Mouse (Mus musculus): ENCODE results near the gene Paqr8. TPM values are rescaled to one million over a fixed set of nuclear protein-coding genes. Genes with fewer than 3 reads are reported as not detected.

Gene Paqr8
- total and polyA plus RNA-seq, 3 experiments, result 0.38 to 1.3 (median 1.1) TPM

DNA sequence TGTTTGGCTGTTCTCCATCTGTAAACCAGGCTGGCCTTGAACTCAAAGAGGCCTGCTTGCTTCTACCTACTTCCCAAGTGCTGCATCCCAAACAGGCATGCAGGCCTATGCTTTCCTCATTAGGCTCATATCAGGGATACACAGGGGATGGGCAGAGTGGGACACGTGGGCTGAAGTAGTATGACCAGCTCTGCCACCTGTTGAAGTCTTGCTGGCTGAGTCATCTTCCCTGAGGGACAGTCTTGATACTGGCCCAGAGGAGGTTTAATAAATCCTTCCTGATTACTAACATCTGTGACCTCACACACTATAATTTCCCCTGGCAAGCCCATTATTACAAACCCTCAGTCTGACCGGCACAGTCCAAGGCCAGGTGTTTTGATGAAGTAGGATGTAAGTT lies 19.5 kb upstream of the Paqr8 start:
- H3K79me2 ChIP-seq (replicated peaks; ENCODE audit: control insufficient read depth, extremely low read depth, insufficient read depth, poor library complexity, severe bottlenecking), result no peaks in the 10 kb centered on the region
- TF ChIP-seq MXI1 (IDR thresholded peaks at IDR 0.05; ENCODE audit: low read depth, low read length), result no peak
- TF ChIP-seq RCOR1 (conservative IDR thresholded peaks at IDR 0.05; ENCODE audit: low read depth, low read length), result no peak
- no peak for TF ChIP-seq MEF2A (IDR thresholded peaks at IDR 0.05; ENCODE audit: borderline replicate concordance, low read depth, low read length)
- no peak for TF ChIP-seq BHLHE40 (IDR thresholded peaks at IDR 0.05; ENCODE audit: low read depth, low read length)
- no peak for TF ChIP-seq NELFE (IDR thresholded peaks at IDR 0.05; ENCODE audit: low read depth, low read length)
- no peak for TF ChIP-seq NRF1 (IDR thresholded peaks at IDR 0.05; ENCODE audit: low read depth, low read length)
- no peak for TF ChIP-seq HCFC1 (IDR thresholded peaks at IDR 0.05; ENCODE audit: low read depth, low read length)
- no peak for TF ChIP-seq POLR2A (IDR thresholded peaks at IDR 0.05; ENCODE audit: low read depth, low read length)
- no peak for TF ChIP-seq ZKSCAN1 (IDR thresholded peaks at IDR 0.05; ENCODE audit: borderline replicate concordance, low read depth, low read length)
- no peak for TF ChIP-seq JUN (IDR thresholded peaks at IDR 0.05; ENCODE audit: insufficient read depth, low read depth, low read length)
- no peak for TF ChIP-seq KAT2A (IDR thresholded peaks at IDR 0.05; ENCODE audit: insufficient replicate concordance, low read length)
- no peak for TF ChIP-seq ZNF384 (IDR thresholded peaks at IDR 0.05; ENCODE audit: low read depth, low read length)
- no peak for TF ChIP-seq USF2 (conservative IDR thresholded peaks at IDR 0.05; ENCODE audit: low read depth, low read length)
- no peak for TF ChIP-seq MAZ (IDR thresholded peaks at IDR 0.05; ENCODE audit: low read depth, low read length)
- H3K36me3 ChIP-seq (replicated peaks in 1 of 2; ENCODE audit: control insufficient read depth in 1 of 2, insufficient read depth in 1 of 2, low read length in 1 of 2), result no peaks in the 10 kb centered on the region
- no peak for DNase-seq (ENCODE audit: extremely low read depth)
- H3K4me1 ChIP-seq (ENCODE audit: control insufficient read depth in 1 of 2, insufficient read depth in 2 of 2), result 0 out of 4 replicates have a peak, but pooled peaks cover 0 to 6% of the 10 kb centered on the region in 2 experiments
- no peak overlapping the region for H3K4me3 ChIP-seq (replicated peaks in 1 of 3; ENCODE audit: low read depth in 2 of 3, low read length in 2 of 3, poor library complexity in 1 of 3)
- dilution Hi-C loops (cut with MboI; ENCODE audit: extremely low pct_ligation_motif_present, extremely low pct_unique_long_range_greater_than_20kb, low sequenced_read_pairs) (no loop called here), in situ Hi-C loops (cut with MboI; ENCODE audit: low pct_ligation_motif_present, low pct_unique_long_range_greater_than_20kb, low sequenced_read_pairs) (no loop called here)
- H3K27me3 ChIP-seq (replicated peaks), result no peaks in the 10 kb centered on the region
- no peak overlapping the region for H3K4me2 ChIP-seq (ENCODE audit: insufficient read depth, low read depth, poor library complexity, severe bottlenecking)
- no peaks in the 10 kb centered on the region for H3K9me3 ChIP-seq (replicated peaks; ENCODE audit: low read length)
- no peak overlapping the region for H3K9ac ChIP-seq (ENCODE audit: insufficient read depth, low read depth)
- no peak overlapping the region for H3K27ac ChIP-seq (ENCODE audit: insufficient read depth, low read depth)

DNA sequence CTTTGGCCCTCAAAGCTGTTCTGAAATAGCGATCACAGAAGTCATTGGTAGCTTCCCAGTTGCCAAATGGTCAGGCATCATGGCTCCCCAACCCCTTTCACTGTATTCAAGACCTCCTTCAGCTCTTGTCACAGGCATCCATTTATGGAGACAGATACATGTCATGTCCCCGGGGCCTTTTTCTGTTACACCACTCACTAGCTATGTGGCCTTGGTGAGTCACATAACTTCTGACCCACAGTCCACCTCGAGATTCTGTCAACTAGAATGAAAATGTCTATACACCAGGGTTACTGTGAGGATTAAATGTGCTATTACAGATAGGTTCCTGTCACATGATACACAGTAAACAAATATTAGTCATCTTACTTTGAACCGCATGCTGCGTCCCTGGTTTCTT lies 17.9 kb upstream of the Paqr8 start:
- no peak for DNase-seq (ENCODE audit: extremely low read depth)
- Histone ChIP-seq H3K9ac (ENCODE audit: insufficient read depth, low read depth) (no peak overlapping the region), H3K4me3 (replicated peaks in 1 of 3; ENCODE audit: low read depth in 2 of 3, low read length in 2 of 3, poor library complexity in 1 of 3) (no peak overlapping the region), H3K27me3 (replicated peaks) (no peaks in the 10 kb centered on the region), H3K4me1 (ENCODE audit: control insufficient read depth in 1 of 2, insufficient read depth in 2 of 2) (0 out of 4 replicates have a peak, but pooled peaks cover 0 to 6% of the 10 kb centered on the region in 2 experiments), H3K36me3 (replicated peaks in 1 of 2; ENCODE audit: control insufficient read depth in 1 of 2, insufficient read depth in 1 of 2, low read length in 1 of 2) (no peaks in the 10 kb centered on the region), H3K79me2 (replicated peaks; ENCODE audit: control insufficient read depth, extremely low read depth, insufficient read depth, poor library complexity, severe bottlenecking) (no peaks in the 10 kb centered on the region), H3K9me3 (replicated peaks; ENCODE audit: low read length) (no peaks in the 10 kb centered on the region), H3K27ac (ENCODE audit: insufficient read depth, low read depth) (no peak overlapping the region), H3K4me2 (ENCODE audit: insufficient read depth, low read depth, poor library complexity, severe bottlenecking) (no peak overlapping the region)
- dilution Hi-C loops (cut with MboI; ENCODE audit: extremely low pct_ligation_motif_present, extremely low pct_unique_long_range_greater_than_20kb, low sequenced_read_pairs), result no loop called here
- TF ChIP-seq UBTF (IDR thresholded peaks at IDR 0.05; ENCODE audit: low read depth, low read length), result no peak
- TF ChIP-seq PAX5 (IDR thresholded peaks at IDR 0.05; ENCODE audit: low read length), result no peak
- TF ChIP-seq NELFE (IDR thresholded peaks at IDR 0.05; ENCODE audit: low read depth, low read length), result no peak
- TF ChIP-seq JUND (conservative IDR thresholded peaks at IDR 0.05; ENCODE audit: low read depth, low read length), result no peak
- TF ChIP-seq SMC3 (IDR thresholded peaks at IDR 0.05; ENCODE audit: low read depth, low read length), result no peak
- TF ChIP-seq MYC (IDR thresholded peaks at IDR 0.05; ENCODE audit: low read depth, low read length), result no peak
- no peak for TF ChIP-seq ZC3H11A (IDR thresholded peaks at IDR 0.05; ENCODE audit: low read depth, low read length)
- in situ Hi-C loops (cut with MboI; ENCODE audit: low pct_ligation_motif_present, low pct_unique_long_range_greater_than_20kb, low sequenced_read_pairs), result no loop called here

Data from CH12.LX (cell line).